Mouse (Mus musculus): ENCODE measurements at regions not wholly inside any gene's neighbourhood (a gene's known extent, or its start where the extent isn't known, plus 50 kb on each side); places are given as distances from the start of the nearest gene placed in this dataset.

DNA sequence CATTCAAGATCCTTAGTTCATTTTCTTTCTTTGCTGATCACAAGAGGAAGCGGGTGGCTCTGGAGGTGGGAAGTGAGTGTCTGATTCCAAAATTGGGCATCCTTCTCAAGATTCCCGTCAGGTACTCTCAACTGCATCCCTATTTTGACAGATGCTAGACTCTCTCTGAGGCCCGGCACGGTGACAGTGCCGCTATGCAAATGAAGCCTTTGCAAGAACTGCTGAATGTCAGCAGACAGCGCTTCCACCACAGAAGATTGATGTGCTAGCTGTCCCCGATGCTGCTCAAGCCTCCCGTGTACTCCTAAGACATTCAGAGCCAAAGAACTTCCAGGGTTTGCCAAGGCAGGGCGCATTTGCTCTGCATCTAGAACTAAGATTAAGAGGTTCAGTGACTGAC lies 50.9 kb upstream of the Cpne4 start:
- no peak overlapping the region for H3K4me3 ChIP-seq
- no peak overlapping the region for H3K27ac ChIP-seq
- H3K4me1 ChIP-seq (replicated peaks) = no peaks in the 10 kb centered on the region
- no peak overlapping the region for H3K9ac ChIP-seq
- no peaks in the 10 kb centered on the region for H3K9me3 ChIP-seq
- no peak for ATAC-seq (ENCODE audit: low FRiP score)
- H3K36me3 ChIP-seq = no peaks in the 10 kb centered on the region
- no peak overlapping the region for H3K4me2 ChIP-seq
- WGBS = 51% methylated on average over 9 of the region's 9 CpGs
- no peaks in the 10 kb centered on the region for H3K27me3 ChIP-seq

DNA sequence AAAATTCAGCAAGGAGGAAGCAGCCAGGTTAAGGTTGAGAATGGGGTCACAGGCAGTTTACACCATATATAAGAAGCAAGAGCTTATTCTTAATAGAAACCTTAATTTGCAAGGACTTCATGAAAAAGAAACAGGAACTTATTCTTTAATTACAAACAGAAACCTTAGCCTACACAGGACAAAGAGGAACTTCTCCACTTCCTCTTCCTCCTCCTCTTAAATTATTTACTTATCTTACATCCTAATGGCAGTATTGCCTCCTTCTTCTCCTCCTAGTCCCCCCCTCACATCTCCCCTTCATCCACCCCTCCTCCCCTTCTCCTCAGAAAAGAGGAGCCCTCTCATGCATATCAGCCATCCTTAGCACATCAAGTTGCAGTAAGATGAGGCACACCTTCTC lies 56.4 kb upstream of the Cpne4 start:
- Histone ChIP-seq H3K27ac (no peak overlapping the region), H3K4me2 (no peak overlapping the region), H3K9me3 (no peaks in the 10 kb centered on the region), H3K27me3 (no peaks in the 10 kb centered on the region), H3K36me3 (no peaks in the 10 kb centered on the region), H3K4me1 (replicated peaks) (no peaks in the 10 kb centered on the region), H3K9ac (no peak overlapping the region), H3K4me3 (no peak overlapping the region)
- ATAC-seq (ENCODE audit: low FRiP score) = no peak

DNA sequence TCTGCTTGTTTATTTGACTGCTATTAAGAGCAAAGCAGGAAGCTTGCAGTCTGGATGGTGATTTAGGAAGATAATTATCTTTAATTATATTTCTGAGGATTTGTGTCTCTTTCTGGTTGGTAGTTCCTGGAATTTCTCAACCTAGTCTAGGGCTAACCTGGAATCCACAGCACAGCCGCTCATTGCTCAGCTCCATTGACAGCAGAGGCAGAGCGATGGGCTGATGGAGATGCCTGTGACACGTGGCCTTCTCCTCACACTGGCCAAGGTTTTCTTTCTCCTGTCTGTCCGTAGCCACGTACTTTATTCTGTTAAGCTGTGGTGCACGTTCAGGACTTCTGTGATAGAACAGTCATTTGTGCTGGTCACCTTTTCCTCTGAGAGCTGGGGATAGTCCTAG lies 57.7 kb upstream of the Cpne4 start:
- Histone ChIP-seq H3K27ac (no peak overlapping the region), H3K9me3 (no peaks in the 10 kb centered on the region), H3K9ac (no peak overlapping the region), H3K36me3 (no peaks in the 10 kb centered on the region), H3K4me2 (no peak overlapping the region), H3K27me3 (no peaks in the 10 kb centered on the region), H3K4me3 (no peak overlapping the region), H3K4me1 (replicated peaks) (no peaks in the 10 kb centered on the region)
- no peak for ATAC-seq (ENCODE audit: low FRiP score)
- 72% methylated on average over 6 of the region's 6 CpGs for WGBS

GRCm38 (mm10) chr9:104482440-104482839 lies 64.6 kb upstream of the Cpne4 start:
- Histone ChIP-seq H3K4me1 (replicated peaks) (no peaks in the 10 kb centered on the region), H3K27ac (no peak overlapping the region), H3K4me3 (no peak overlapping the region), H3K36me3 (no peaks in the 10 kb centered on the region), H3K4me2 (no peak overlapping the region), H3K9me3 (no peaks in the 10 kb centered on the region), H3K9ac (no peak overlapping the region), H3K27me3 (no peaks in the 10 kb centered on the region)
- 78% methylated on average over 5 of the region's 5 CpGs for WGBS
- no peak for ATAC-seq (ENCODE audit: low FRiP score)

GRCm38 (mm10) chr9:104480683-104481082 lies 66.4 kb upstream of the Cpne4 start:
- whole genome bisulfite sequencing = 80% methylated on average over 1 of the region's 1 CpGs
- Histone ChIP-seq H3K9ac (no peak overlapping the region), H3K4me1 (replicated peaks) (no peaks in the 10 kb centered on the region), H3K36me3 (no peaks in the 10 kb centered on the region), H3K27ac (no peak overlapping the region), H3K4me3 (no peak overlapping the region), H3K4me2 (no peak overlapping the region), H3K27me3 (no peaks in the 10 kb centered on the region), H3K9me3 (no peaks in the 10 kb centered on the region)
- ATAC-seq (ENCODE audit: low FRiP score) = no peak

DNA sequence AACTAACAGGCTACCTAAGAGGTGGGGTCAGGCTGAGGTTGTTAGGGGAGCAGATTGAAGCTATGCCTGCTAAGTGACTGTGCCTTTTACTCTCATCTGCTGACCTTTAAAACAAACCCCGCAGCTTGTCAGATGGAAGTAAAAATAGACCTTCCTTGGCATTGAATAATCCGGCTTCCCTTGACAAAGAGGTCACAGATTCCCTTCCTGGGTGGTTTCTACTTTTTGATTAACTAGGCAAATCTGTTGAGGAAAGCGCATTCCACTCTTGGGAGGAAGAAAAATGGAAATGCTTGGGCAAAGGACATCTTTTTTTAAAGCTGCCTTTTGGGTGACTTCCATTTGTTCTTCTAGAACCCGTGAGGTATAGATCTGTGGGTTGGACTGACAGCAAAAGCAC lies 72.3 kb upstream of the Cpne4 start:
- Histone ChIP-seq H3K4me3 (no peak overlapping the region), H3K4me1 (replicated peaks) (no peaks in the 10 kb centered on the region), H3K9ac (no peak overlapping the region), H3K27me3 (no peaks in the 10 kb centered on the region), H3K4me2 (no peak overlapping the region), H3K36me3 (no peaks in the 10 kb centered on the region), H3K27ac (no peak overlapping the region), H3K9me3 (no peaks in the 10 kb centered on the region)
- 77% methylated on average over 4 of the region's 4 CpGs for WGBS
- no peak for ATAC-seq (ENCODE audit: low FRiP score)

DNA sequence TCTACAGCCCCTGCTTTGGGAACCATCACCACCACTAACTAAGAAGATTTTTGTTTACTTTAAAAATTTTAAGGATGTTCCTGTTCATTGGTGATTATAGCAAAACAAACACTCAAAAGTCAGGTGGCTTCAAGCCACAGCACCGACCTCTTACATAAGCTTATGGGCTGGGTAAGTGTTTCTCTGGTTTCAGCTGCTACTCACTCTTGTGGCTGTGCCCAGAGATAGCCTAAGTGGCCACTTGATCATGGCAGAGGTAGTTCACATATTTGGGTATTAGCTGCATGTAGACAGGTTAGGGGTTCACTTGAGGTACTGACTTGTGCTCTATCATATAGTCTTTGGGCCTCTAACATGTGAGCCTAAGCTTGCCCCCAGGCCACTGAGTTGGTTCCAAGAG lies 79.8 kb upstream of the Cpne4 start:
- H3K4me1 ChIP-seq (replicated peaks) = no peaks in the 10 kb centered on the region
- WGBS = 92% methylated on average over 1 of the region's 1 CpGs
- no peak overlapping the region for H3K9ac ChIP-seq
- H3K27ac ChIP-seq = no peak overlapping the region
- ATAC-seq (ENCODE audit: low FRiP score) = no peak
- H3K4me3 ChIP-seq = no peak overlapping the region
- no peak overlapping the region for H3K4me2 ChIP-seq
- no peaks in the 10 kb centered on the region for H3K9me3 ChIP-seq
- H3K36me3 ChIP-seq = no peaks in the 10 kb centered on the region
- H3K27me3 ChIP-seq = no peaks in the 10 kb centered on the region

DNA sequence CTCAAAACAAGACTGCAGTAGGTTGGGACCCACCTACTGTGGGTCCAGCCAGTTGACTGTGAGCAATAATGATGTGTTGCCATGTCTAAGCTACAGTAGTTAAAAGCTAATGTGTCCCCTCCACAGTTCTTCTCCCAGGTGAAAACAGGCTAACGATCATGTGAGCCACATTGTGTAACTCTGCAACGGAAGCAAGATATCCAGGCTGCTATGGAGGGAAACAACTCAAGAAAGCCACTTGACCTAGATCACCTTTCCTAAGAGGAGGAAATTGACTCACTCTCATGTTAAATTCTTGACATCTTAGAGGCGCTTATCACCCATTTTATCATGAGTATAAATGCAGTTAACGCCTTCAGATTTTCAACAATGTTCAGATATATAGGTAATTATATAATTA lies 83.4 kb upstream of the Cpne4 start:
- no peaks in the 10 kb centered on the region for H3K27me3 ChIP-seq
- H3K36me3 ChIP-seq = no peaks in the 10 kb centered on the region
- H3K4me1 ChIP-seq (replicated peaks) = no peaks in the 10 kb centered on the region
- no peak overlapping the region for H3K27ac ChIP-seq
- no peaks in the 10 kb centered on the region for H3K9me3 ChIP-seq
- no peak for ATAC-seq (ENCODE audit: low FRiP score)
- no peak overlapping the region for H3K4me3 ChIP-seq
- no peak overlapping the region for H3K4me2 ChIP-seq
- H3K9ac ChIP-seq = no peak overlapping the region
- WGBS = 88% methylated on average over 4 of the region's 4 CpGs

DNA sequence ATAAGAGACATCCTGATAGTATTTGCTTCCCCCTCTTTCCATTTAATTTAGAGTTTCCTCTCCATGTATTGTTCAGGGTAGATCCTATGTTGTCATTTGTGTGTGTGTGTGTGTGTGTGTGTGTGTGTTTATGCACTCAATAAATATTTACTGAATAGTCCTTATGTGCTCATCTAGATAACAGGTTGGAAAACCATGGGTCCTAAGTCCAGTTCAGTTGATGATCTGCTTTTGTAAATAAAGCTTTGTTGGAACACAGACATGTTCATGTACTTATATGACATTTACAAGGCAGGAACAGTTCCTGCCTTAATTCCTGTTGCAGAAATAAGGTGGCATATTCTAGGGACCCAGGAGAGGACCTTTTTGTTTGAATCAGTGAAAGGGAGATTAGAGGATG lies 87.0 kb upstream of the Cpne4 start:
- H3K9me3 ChIP-seq = no peaks in the 10 kb centered on the region

DNA sequence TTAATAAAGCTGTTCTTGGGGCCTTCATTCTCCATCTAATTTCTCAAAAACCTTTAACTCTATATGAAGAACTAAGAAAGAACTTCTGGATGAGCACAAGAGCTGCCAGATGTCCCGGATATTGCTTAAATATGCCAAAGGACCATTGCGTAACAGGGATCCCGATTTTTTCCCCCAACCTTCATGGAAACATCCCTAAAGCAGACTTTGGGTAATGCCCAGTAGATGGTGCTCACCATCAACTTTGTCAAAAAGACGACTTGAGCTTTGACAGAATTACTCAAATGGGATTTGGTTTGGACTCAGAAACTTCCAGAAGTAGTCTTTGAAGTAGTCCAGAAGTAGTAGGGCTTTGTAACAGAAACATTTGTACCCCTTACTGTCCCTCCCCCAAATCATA lies 89.5 kb upstream of the Cpne4 start:
- Histone ChIP-seq H3K27ac (no peak overlapping the region), H3K9me3 (no peaks in the 10 kb centered on the region), H3K4me1 (replicated peaks) (no peaks in the 10 kb centered on the region), H3K4me2 (no peak overlapping the region), H3K36me3 (no peaks in the 10 kb centered on the region), H3K27me3 (no peaks in the 10 kb centered on the region), H3K9ac (no peak overlapping the region), H3K4me3 (no peak overlapping the region)
- ATAC-seq (ENCODE audit: low FRiP score) = no peak
- 43% methylated on average over 4 of the region's 4 CpGs for WGBS

More for the DNA sequence above, 87.0 kb upstream of the Cpne4 start:
- no peak overlapping the region for H3K4me3 ChIP-seq
- no peak overlapping the region for H3K9ac ChIP-seq
- no peak overlapping the region for H3K27ac ChIP-seq
- no peaks in the 10 kb centered on the region for H3K36me3 ChIP-seq
- H3K4me2 ChIP-seq = no peak overlapping the region
- H3K27me3 ChIP-seq = no peaks in the 10 kb centered on the region
- H3K4me1 ChIP-seq (replicated peaks) = no peaks in the 10 kb centered on the region
- no peak for ATAC-seq (ENCODE audit: low FRiP score)

DNA sequence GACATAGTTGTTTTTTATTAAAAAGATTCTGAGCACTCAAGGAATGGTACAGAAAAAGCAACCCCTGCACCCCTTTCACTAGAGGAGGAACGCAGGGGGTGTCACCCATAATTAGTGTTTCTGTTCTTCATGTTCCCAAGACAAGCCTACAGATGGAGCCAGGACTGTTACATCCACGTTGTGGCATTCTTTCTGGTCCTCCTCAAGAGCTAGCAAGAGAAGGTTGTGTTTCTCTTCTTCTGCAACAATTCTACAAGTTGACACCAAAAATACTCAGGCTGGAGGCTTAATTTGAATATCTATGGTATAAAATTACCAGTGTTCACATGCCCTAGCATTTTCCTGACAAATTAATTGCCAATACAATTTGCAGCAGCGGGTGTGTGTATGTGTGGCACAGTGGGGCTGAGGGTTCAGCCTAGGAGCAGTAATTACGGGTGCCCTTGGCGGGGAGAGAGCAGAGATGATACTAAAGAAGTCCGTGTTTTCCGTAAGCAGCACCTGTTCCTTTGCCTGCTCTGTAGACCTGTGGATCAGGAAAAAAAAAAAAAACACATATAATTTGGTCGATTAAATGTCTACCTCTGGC lies 98.4 kb upstream of the Cpne4 start:
- no peak overlapping the region for H3K4me2 ChIP-seq
- no peaks in the 10 kb centered on the region for H3K36me3 ChIP-seq
- no peaks in the 10 kb centered on the region for H3K4me1 ChIP-seq (replicated peaks)
- no peak overlapping the region for H3K27ac ChIP-seq
- WGBS = 87% methylated on average over 8 of the region's 8 CpGs
- no peak for ATAC-seq (ENCODE audit: low FRiP score)
- no peak overlapping the region for H3K9ac ChIP-seq
- no peaks in the 10 kb centered on the region for H3K9me3 ChIP-seq
- no peak overlapping the region for H3K4me3 ChIP-seq
- no peaks in the 10 kb centered on the region for H3K27me3 ChIP-seq

- 58% methylated on average over 5 of the region's 5 CpGs for WGBS
- no peaks in the 10 kb centered on the region for H3K27me3 ChIP-seq
- no peak overlapping the region for H3K4me3 ChIP-seq
- ATAC-seq (ENCODE audit: low FRiP score) = no peak
- H3K4me1 ChIP-seq (replicated peaks) = no peaks in the 10 kb centered on the region
- no peak overlapping the region for H3K27ac ChIP-seq
- 0 out of 2 replicates have a peak, but pooled peaks cover 7% of the 10 kb centered on the region for H3K9me3 ChIP-seq
- H3K36me3 ChIP-seq = no peaks in the 10 kb centered on the region
- H3K9ac ChIP-seq = no peak overlapping the region
- H3K4me2 ChIP-seq = no peak overlapping the region
These were observed 102.2 kb upstream of the Cpne4 start for GRCm38 (mm10) chr9:104444906-104445305.

DNA sequence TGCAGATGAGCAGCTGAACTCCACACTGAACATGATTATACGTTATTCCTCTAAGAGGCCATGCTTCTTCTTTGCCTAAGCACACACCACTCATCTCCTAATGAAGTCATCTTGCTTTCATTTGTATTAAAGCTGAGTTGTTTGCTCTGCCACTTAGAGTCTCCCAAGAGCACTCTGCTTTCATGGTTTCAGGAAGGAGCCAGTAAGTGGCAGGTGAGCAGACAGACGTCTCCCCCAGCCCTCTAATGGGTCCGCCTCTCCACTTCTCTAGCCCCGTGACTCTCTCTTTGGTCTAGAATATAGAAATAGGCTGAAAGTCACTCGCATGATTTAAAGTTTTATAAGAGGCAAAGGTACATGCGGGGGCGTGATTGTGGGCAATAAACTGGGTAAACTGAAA lies 103.8 kb upstream of the Cpne4 start:
- H3K4me1 ChIP-seq (replicated peaks) = no peaks in the 10 kb centered on the region
- H3K36me3 ChIP-seq = no peaks in the 10 kb centered on the region
- no peak overlapping the region for H3K4me3 ChIP-seq
- H3K27ac ChIP-seq = no peak overlapping the region
- 0 out of 2 replicates have a peak, but pooled peaks cover 7% of the 10 kb centered on the region for H3K9me3 ChIP-seq
- WGBS = 82% methylated on average over 7 of the region's 7 CpGs
- H3K9ac ChIP-seq = no peak overlapping the region
- no peaks in the 10 kb centered on the region for H3K27me3 ChIP-seq
- no peak for ATAC-seq (ENCODE audit: low FRiP score)
- no peak overlapping the region for H3K4me2 ChIP-seq

DNA sequence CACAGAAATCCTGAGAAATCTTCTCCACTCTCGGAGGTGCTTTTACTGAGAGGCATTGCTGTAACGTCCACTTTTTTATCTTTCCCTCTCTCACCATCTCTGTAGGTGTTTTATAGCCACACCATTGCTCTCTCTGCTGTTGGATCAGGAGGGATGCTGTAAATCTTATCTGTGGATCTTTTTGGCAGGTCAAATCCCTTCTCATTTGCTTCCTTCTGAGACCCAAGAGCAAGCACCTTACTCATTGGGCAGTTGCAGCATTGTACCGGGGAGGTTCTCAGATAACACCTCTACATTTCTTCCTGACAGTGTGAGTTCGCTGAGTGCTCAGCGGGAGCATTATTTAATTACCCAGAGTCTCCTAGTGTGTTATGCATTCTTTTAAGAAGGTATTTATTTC lies 75.5 kb upstream of the Acpp start:
- 39% methylated on average over 5 of the region's 5 CpGs for WGBS
- Histone ChIP-seq H3K9ac (no peak overlapping the region), H3K4me3 (no peak overlapping the region), H3K36me3 (no peaks in the 10 kb centered on the region), H3K9me3 (no peaks in the 10 kb centered on the region), H3K4me2 (no peak overlapping the region), H3K27ac (no peak overlapping the region), H3K4me1 (replicated peaks) (peaks cover 18% of the 10 kb centered on the region), H3K27me3 (peaks cover 7% of the 10 kb centered on the region; the same call in 1 of the 2 replicates)
- ATAC-seq (ENCODE audit: low FRiP score) = no peak

Measured in hindbrain, embryonic 13.5 days (tissue).